Mouse (Mus musculus): ENCODE measurements around the gene Klhl3.

Klhl3 gene

DNA sequence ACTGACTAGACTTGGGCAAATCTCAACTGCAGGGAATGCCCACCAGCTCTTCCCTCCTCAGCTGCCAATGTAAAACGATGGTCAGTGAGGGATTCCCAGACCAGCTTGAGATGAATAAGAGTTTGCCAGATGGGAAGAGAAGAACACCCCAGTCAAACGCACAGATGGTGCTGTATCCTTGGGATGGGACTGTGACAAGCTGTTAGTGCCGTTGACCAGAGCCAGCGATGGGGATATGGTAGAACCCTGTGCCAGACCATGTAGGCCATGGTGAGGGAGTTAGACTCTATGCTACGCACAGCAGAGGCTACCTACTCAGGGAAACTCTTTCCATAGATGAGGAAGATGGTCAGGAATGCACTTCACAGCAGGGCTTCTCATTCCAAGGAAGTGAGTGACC is 153.6 kb downstream of the Klhl3 start:
- no peak for DNase-seq (ENCODE audit: low read depth)
